Mouse (Mus musculus) MEL (cell line): ENCODE data around the gene Ak1. TPM values are rescaled to one million over a fixed set of nuclear protein-coding genes. Genes with fewer than 3 reads are reported as not detected.

Experiments
- DNase-seq: peaks from one replicate; pipeline ENCODE4 v3.0.0; 2011; ENCODE audit warnings: low read depth, low spot score
- H3K27ac ChIP-seq: 2 replicates; pipeline ENCODE4 v1.5.1; 2012; ENCODE audit warnings: low read depth, mild to moderate bottlenecking, control low read depth, low read length, moderate library complexity; ENCODE audit not compliant: control insufficient read depth
- H3K27me3 ChIP-seq, 2 experiments: fragments of 150-350 bp in 1 of 2; sonication (generic) in 1 of 2; 2 replicates each; pipeline ENCODE4 v1.6.1; 2012; ENCODE audit warnings: low read length in 2 of 2, mild to moderate bottlenecking in 2 of 2, improper control_type of control experiment in 1 of 2, moderate library complexity in 1 of 2; ENCODE audit not compliant: insufficient read depth in 2 of 2, control insufficient read depth in 1 of 2
- H3K36me3 ChIP-seq, 2 experiments: 2 replicates each; pipeline ENCODE4 v1.6.1; 2012 to 2014; ENCODE audit warnings: low read length in 2 of 2, improper control_type of control experiment in 1 of 2, inconsistent platforms in 1 of 2, mild to moderate bottlenecking in 1 of 2; ENCODE audit not compliant: insufficient read depth in 2 of 2, control insufficient read depth in 1 of 2
- H3K4me1 ChIP-seq, 2 experiments: fragments of 150-350 bp in 1 of 2; sonication (generic) in 1 of 2; 2 replicates each; pipeline ENCODE4 v1.6.1; 2012; ENCODE audit warnings: low read length in 2 of 2, improper control_type of control experiment in 1 of 2, mild to moderate bottlenecking in 1 of 2; ENCODE audit not compliant: insufficient read depth in 2 of 2, control insufficient read depth in 1 of 2
- H3K4me3 ChIP-seq, 2 experiments: fragments of 150-350 bp in 1 of 2; sonication (generic) in 1 of 2; 2 replicates each; pipeline ENCODE4 v1.5.1; 2012; ENCODE audit warnings: low read depth in 2 of 2, low read length in 2 of 2, mild to moderate bottlenecking in 2 of 2, moderate library complexity in 2 of 2, control low read depth in 1 of 2, improper control_type of control experiment in 1 of 2; ENCODE audit not compliant: control insufficient read depth in 1 of 2, insufficient read depth in 1 of 2
- H3K79me2 ChIP-seq: 2 replicates; pipeline ENCODE4 v1.6.1; 2012; ENCODE audit warnings: mild to moderate bottlenecking, low read length, moderate library complexity; ENCODE audit not compliant: control insufficient read depth, poor library complexity, insufficient read depth
- H3K9ac ChIP-seq: 2 replicates; pipeline ENCODE4 v1.6.1; 2012; ENCODE audit warnings: low read depth, mild to moderate bottlenecking, control low read depth, low read length, moderate library complexity; ENCODE audit not compliant: control insufficient read depth, poor library complexity, severe bottlenecking
- H3K9me3 ChIP-seq: fragments of 150-350 bp; sonication (generic); replicated peaks from 2 replicates; pipeline ENCODE4 v1.6.1; 2012; ENCODE audit warnings: mild to moderate bottlenecking, low read length, improper control_type of control experiment, moderate library complexity; ENCODE audit not compliant: insufficient read depth
- BHLHE40 ChIP-seq: IDR thresholded peaks from 2 replicates; pipeline ENCODE4 v1.6.1; 2012; ENCODE audit warnings: low read depth, mild to moderate bottlenecking, inconsistent platforms, low read length, improper control_type of control experiment, borderline replicate concordance
- CHD1 ChIP-seq: IDR thresholded peaks from 2 replicates; pipeline ENCODE4 v1.6.1; 2012; ENCODE audit warnings: low read depth, mild to moderate bottlenecking, inconsistent platforms, low read length, improper control_type of control experiment
- CHD2 ChIP-seq: IDR thresholded peaks from 2 replicates; pipeline ENCODE4 v1.6.1; 2011; ENCODE audit warnings: low read length, improper control_type of control experiment
- CTCF ChIP-seq, 3 experiments: IDR thresholded peaks in 2 of 3; conservative IDR thresholded peaks in 1 of 3; 2 replicates each; pipeline ENCODE4 v1.5.1; 2011 to 2012; ENCODE audit warnings: low read length in 3 of 3, low read depth in 2 of 3, mild to moderate bottlenecking in 2 of 3, improper control_type of control experiment in 1 of 3, inconsistent platforms in 1 of 3, mixed read lengths in 1 of 3, moderate library complexity in 1 of 3; ENCODE audit not compliant: control insufficient read depth in 1 of 3, insufficient read depth in 1 of 3, poor library complexity in 1 of 3, severe bottlenecking in 1 of 3
- E2F4 ChIP-seq: IDR thresholded peaks from 2 replicates; pipeline ENCODE4 v1.6.1; 2011; ENCODE audit warnings: low read depth, low read length, improper control_type of control experiment, borderline replicate concordance
- EP300 ChIP-seq, 2 experiments: IDR thresholded peaks; 2 replicates each; pipeline ENCODE4 v1.6.1; 2011; ENCODE audit warnings: improper control_type of control experiment in 2 of 2, low read length in 2 of 2, low read depth in 1 of 2, mild to moderate bottlenecking in 1 of 2
- ETS1 ChIP-seq: IDR thresholded peaks from 2 replicates; pipeline ENCODE4 v1.6.1; 2012; ENCODE audit warnings: low read depth, mild to moderate bottlenecking, inconsistent platforms, low read length, improper control_type of control experiment, moderate library complexity
- MAFK ChIP-seq: IDR thresholded peaks from 2 replicates; pipeline ENCODE4 v1.6.1; 2011; ENCODE audit warnings: low read depth, mild to moderate bottlenecking, low read length, improper control_type of control experiment, borderline replicate concordance
- MAX ChIP-seq: IDR thresholded peaks from 2 replicates; pipeline ENCODE4 v1.6.1; 2011; ENCODE audit warnings: low read length, improper control_type of control experiment
- MAZ ChIP-seq: IDR thresholded peaks from 2 replicates; pipeline ENCODE4 v1.6.1; 2012; ENCODE audit warnings: low read depth, mild to moderate bottlenecking, inconsistent platforms, low read length, improper control_type of control experiment
- MYB ChIP-seq: IDR thresholded peaks from 2 replicates; pipeline ENCODE4 v1.6.1; 2011; ENCODE audit warnings: mild to moderate bottlenecking, low read depth, low read length, improper control_type of control experiment
- NELFE ChIP-seq: IDR thresholded peaks from 2 replicates; pipeline ENCODE4 v1.6.1; 2011; ENCODE audit warnings: low read depth, low read length, improper control_type of control experiment
- NRF1 ChIP-seq: IDR thresholded peaks from 2 replicates; pipeline ENCODE4 v1.6.1; 2014; ENCODE audit warnings: low read depth, mild to moderate bottlenecking, inconsistent platforms, low read length, improper control_type of control experiment, moderate library complexity; ENCODE audit not compliant: poor library complexity, insufficient read depth, severe bottlenecking
- POLR2A ChIP-seq, 2 experiments: IDR thresholded peaks; 2 replicates each; pipeline ENCODE4 v1.6.1; 2011 to 2012; ENCODE audit warnings: low read length in 2 of 2, mild to moderate bottlenecking in 2 of 2, control low read depth in 1 of 2, improper control_type of control experiment in 1 of 2, low read depth in 1 of 2, moderate library complexity in 1 of 2; ENCODE audit not compliant: control insufficient read depth in 1 of 2, insufficient read depth in 1 of 2, poor library complexity in 1 of 2
- SMC3 ChIP-seq: IDR thresholded peaks from 2 replicates; pipeline ENCODE4 v1.6.1; 2011; ENCODE audit warnings: low read depth, low read length, improper control_type of control experiment
- TCF12 ChIP-seq: IDR thresholded peaks from 2 replicates; pipeline ENCODE4 v1.6.1; 2014; ENCODE audit warnings: low read depth, mild to moderate bottlenecking, inconsistent platforms, low read length, improper control_type of control experiment, moderate library complexity
- polyA plus RNA-seq, 2 experiments: library from polyadenylated mRNA; stranded (reverse) in 1 of 2; unstranded in 1 of 2; fragments of >175 nt in 1 of 2; fragments of >200 nt in 1 of 2; gene quantifications; 2 replicates each; pipeline versions ENCODE4 v1.2.1 to v1.2.4; 2012; ENCODE audit warnings: low replicate concordance in 2 of 2, low read depth in 1 of 2; ENCODE audit not compliant: insufficient read length in 2 of 2, insufficient read depth in 1 of 2, missing spikeins in 1 of 2
- total RNA-seq: library from RNA; depleted of rRNA; stranded (reverse); fragments of 300-350 nt; gene quantifications from 2 replicates; pipeline ENCODE4 v1.2.3, GENCODE M21; 2012

Ak1 gene
- total and polyA plus RNA-seq, 3 experiments, result 0.12 to 0.13 TPM; not detected in 1

- DNase-seq, result no peak
- peaks cover 0 to 6% of the 10 kb centered on the region in 2 experiments; a peak in 1 of 4 replicates for H3K36me3 ChIP-seq
- peaks cover 15% of the 10 kb centered on the region for H3K79me2 ChIP-seq
- no peaks in the 10 kb centered on the region for H3K27me3 ChIP-seq
- H3K27ac ChIP-seq, result no peak within 1 kb of the TSS
- H3K4me3 ChIP-seq, result no peak within 1 kb of the TSS
- no peaks in the 10 kb centered on the region for H3K9me3 ChIP-seq
- no peak within 1 kb of the TSS for H3K9ac ChIP-seq
- peaks cover 3 to 7% of the 10 kb centered on the region in 2 experiments; a peak in 2 of 4 replicates for H3K4me1 ChIP-seq
- no peak for TF ChIP-seq MAZ
- 0 out of 4 replicates have a peak, but pooled peaks of 1 of the 2 experiments have one; percentile 14 for TF ChIP-seq POLR2A (IDR thresholded peaks at IDR 0.05; ENCODE audit: control insufficient read depth in 1 of 2, insufficient read depth in 1 of 2, low read depth in 1 of 2, low read length in 2 of 2, poor library complexity in 1 of 2)
These were observed 45.9 kb upstream of the Ak1 start, which contains the start of gene 9430097D07Rik for GRCm38 (mm10) chr2:32575586-32576160. Gene 9430097D07Rik (minus strand): TSS chr2:32575684.

- TF ChIP-seq POLR2A (IDR thresholded peaks at IDR 0.05; ENCODE audit: control insufficient read depth in 1 of 2, insufficient read depth in 1 of 2, low read depth in 1 of 2, low read length in 2 of 2, poor library complexity in 1 of 2) (no peak), MAX (no peak), SMC3 (no peak), MAFK (no peak), CHD2 (no peak), NRF1 (no peak), BHLHE40 (no peak), TCF12 (no peak), NELFE (no peak), CHD1 (no peak), EP300 (IDR thresholded peaks at IDR 0.05; ENCODE audit: low read depth in 1 of 2, low read length in 2 of 2) (no peak), MYB (no peak), E2F4 (no peak), ETS1 (no peak), CTCF (IDR thresholded peaks at IDR 0.05 in 2 of 3, conservative IDR thresholded peaks at IDR 0.05 in 1 of 3; ENCODE audit: control insufficient read depth in 1 of 3, insufficient read depth in 1 of 3, low read depth in 2 of 3, low read length in 3 of 3, poor library complexity in 1 of 3, severe bottlenecking in 1 of 3) (no peak)
- H3K9ac ChIP-seq, result no peak overlapping the region
- DNase-seq, result no peak
- H3K36me3 ChIP-seq, result peaks cover 0 to 5% of the 10 kb centered on the region in 2 experiments; a peak in 1 of 4 replicates
- H3K27me3 ChIP-seq, result no peaks in the 10 kb centered on the region
- H3K4me1 ChIP-seq, result peaks cover under 1 to 13% of the 10 kb centered on the region in 2 experiments; a peak in 2 of 4 replicates
- no peaks in the 10 kb centered on the region for H3K9me3 ChIP-seq
- H3K27ac ChIP-seq, result no peak overlapping the region
- no peak overlapping the region for H3K4me3 ChIP-seq
- peaks cover 7% of the 10 kb centered on the region for H3K79me2 ChIP-seq
These were observed 45.0 kb upstream of the Ak1 start for GRCm38 (mm10) chr2:32576532-32576931.
